Mouse (Mus musculus) monocyte, adult 5-6 weeks (primary cell): ENCODE measurements around the gene Xrra1. TPM values are rescaled to one million over a fixed set of nuclear protein-coding genes. Genes with fewer than 3 reads are reported as not detected.

Experiments used
- ATAC-seq: fragments of 153-309, 156-312 bp; replicated peaks from 2 replicates; pipeline ENCODE4 v1.8.0; 2017; ENCODE audit warnings: mild to moderate bottlenecking; ENCODE audit not compliant: low TSS enrichment, insufficient number of reproducible peaks, severe bottlenecking, poor library complexity, low FRiP score
- total RNA-seq: library from RNA; stranded (forward); fragments of 200-1000, 200-491, 200-594 nt; gene quantifications from 3 replicates; pipeline ENCODE4 v1.2.3, GENCODE M21; 2017

Xrra1 gene
- total RNA-seq, 1 experiment from 2014 or later, result 0.86 TPM

DNA sequence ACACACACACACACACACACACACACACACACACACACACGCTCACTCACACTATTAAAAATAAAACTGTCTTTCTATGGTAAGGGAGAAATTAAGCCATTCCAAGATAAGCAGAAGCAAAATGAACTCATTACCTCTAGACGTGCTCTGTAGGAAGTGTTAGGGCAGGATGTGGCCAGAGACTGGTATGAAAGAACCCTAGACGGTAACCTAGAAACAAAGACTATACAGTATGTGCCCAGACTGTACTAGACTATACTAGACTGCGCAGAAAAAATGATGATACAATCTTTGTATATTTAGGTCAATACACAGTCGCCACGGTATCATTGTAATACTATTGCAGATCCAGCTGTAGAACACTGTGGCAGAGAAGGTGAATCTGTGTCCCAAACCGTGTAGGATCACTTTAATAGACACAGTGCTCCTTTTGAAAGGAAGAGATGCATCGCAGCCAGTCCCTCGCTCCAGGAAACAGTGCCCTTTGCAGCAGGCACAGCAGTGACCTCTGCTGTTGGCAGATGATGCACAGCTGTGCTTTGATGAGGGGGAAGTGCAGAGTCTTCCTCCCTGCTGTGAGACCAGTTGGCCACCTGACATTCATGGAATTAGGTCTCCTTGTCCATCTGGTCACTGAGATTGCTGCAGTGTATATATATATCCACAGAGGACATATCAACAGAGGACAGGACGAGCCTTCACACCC is 30.4 kb downstream of the Xrra1 start:
- ATAC-seq, result no peak

DNA sequence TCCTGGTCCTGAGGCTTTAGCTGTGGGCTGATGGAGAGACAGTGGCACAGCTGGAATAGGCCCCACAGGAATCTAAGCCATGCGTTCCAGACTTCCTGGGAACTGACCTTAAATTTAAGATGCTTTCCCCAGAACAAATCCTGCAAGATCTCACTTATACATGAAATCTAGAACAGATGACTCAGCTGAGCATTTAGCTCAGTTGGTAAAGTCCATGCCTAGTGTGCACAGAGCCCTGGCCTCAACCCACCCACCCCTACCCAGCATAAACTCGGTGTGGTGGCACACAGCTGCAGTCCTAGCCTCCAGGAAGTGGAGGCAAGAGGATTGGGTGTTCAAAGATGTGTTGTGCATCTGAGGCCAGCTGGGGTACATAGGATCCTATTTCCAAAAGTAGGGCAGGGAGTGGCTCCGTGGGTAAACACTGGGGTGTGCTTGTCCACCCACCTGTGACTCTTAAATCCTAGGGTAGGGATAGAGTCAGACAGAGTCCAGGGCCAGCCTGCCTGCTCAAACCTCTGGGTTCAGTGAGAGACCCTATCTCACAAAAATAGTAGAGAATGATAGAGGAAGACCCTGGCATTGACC is 31.3 kb downstream of the Xrra1 start:
- no peak for ATAC-seq

DNA sequence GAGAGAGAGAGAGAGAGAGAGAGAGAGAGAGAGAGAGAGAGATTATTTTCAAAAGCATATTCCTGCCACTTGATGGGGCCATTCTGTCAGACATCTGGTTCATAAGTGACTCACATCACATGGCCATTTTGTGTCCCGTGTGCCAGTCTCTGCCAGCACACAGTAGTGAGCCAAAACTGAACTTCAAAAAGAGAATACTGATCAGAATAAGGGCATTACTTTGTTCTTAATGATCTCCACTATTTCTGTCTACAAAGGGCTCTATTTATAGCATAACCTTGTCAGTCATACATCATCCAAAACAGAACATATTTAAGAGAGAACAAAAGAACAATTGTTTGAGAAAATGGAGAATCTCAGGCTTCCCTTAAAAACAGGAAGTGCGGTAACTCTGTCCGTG is 32.6 kb downstream of the Xrra1 start:
- ATAC-seq, result no peak

DNA sequence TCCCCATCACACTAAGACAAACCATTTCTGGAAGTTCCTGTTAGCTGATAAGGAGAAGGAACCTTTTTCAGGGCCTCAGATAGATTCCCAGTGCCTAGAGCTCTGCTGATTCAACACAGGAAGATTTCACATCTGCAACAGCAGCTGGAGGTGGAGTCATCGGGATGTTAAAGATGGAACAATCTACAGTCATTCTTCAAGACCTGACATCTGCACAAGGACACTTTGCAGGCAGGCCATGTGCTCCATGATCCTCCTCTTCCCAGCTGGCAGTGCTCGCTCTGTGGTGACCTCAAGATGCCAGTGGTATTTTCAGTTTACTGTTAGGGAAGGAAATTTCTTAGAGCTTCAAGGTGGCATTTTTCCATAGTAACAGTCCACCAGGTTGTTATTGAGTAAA is 33.4 kb downstream of the Xrra1 start:
- no peak for ATAC-seq

DNA sequence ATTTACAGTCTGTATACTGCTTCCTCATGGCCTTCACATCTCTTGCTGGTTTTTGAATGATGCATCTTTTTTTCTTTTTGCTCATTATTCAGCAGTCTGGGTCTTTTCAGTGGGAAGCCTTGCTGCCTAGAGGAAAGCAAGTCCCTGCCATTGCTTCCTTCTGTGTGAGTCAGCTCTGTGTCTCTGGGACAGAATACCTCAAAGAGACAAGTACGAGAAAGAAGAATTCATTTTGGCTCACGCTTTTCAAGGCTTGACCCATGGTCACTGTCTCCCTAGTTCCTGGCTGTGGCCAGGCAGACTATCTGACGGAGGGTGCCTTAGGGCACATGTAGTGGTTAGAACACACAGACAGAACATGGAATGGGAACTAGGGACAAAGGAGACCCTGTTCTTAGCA is 35.1 kb downstream of the Xrra1 start:
- ATAC-seq, result no peak

DNA sequence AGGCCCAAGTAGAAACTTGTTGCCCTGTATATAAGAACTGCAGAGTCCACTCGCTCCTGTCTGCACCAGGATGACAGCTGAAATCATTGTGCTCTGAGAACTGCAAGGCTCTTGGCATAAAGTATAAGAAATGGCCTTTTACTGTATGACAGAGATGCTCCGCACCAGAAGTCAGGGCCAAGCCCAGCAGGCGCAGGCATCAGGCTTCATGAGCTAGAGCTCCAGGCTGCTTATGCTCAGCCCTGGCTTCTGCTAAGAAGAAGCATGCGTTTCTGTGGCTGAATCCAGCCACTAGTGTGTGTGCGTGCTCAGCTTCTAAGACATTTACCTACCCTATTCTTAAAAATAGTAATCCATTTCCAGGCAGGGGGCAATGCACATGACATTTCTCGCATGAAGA is 35.6 kb downstream of the Xrra1 start:
- ATAC-seq, result no peak

DNA sequence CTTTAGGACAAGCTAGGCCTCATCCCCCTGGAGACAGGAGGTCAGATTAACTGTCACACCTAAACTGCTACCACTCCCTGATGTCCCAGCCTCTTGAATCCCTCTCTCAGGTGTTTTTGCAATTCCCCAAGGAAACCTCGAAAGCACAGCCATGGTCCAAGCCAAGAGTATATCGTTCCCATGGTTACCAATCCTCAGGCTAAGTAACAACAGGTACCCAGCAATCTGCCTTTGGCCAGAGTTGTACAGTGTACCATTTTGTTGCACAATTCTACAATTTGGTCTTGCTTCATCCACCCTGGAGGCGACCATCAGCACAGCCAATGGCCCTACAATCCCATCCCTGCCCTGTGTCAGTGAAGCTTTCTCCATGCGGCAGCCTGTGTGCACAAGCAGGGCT is 38.0 kb downstream of the Xrra1 start:
- ATAC-seq, result no peak

DNA sequence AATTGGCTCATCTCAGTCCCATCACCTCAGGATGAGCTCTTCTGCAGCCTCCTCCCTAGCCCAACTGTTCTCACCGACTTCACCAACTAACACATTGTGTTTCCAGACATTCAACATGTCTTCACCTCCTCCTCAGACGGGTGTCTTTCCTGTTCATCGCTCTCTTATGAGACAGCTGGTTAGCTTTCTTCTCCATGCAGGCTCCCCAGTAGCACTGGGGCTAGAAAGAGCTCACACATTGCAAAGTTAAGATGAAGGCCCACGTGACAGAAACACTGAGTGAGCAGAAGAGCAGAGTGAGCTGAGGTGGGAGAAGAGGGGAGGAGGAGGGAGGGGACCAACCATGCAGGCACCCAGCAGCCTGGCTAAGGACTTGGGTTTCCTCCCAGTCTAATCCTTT is 43.3 kb downstream of the Xrra1 start:
- ATAC-seq, result no peak

DNA sequence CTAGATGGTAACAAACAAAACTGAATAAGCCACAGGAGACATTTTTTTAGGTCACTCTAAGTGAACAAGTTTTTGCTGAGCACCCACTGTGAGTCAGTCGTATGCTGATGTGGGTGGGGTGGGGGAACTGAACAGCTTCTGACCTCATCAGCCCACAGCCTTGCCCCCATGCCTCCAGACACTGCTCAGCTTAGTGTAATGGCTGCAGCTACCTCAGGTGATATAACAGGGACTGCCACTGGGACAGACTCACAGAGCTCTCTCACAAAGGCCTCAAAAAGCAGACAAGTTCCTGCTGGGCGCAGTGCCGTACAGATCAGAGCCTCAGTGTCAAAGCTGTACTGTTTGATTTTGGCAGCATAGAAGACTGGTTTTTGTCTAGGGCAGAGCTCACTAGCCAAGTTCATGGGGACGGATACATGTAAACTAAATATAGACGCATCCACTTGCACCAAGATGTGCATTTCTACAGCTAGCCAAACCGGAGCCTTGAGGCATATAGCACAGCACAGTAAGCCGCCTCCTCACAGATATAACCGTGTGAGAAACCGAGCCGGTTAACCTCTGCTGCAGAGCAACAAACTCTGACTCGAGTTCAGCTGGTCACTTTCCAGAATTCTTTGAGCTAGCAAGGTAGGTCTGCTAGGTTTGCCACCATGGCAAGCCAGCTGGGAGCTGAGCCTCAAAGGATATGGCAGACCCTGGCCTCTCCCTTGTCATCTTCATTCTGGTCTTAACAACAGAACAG is 44.2 kb downstream of the Xrra1 start:
- ATAC-seq, result no peak

DNA sequence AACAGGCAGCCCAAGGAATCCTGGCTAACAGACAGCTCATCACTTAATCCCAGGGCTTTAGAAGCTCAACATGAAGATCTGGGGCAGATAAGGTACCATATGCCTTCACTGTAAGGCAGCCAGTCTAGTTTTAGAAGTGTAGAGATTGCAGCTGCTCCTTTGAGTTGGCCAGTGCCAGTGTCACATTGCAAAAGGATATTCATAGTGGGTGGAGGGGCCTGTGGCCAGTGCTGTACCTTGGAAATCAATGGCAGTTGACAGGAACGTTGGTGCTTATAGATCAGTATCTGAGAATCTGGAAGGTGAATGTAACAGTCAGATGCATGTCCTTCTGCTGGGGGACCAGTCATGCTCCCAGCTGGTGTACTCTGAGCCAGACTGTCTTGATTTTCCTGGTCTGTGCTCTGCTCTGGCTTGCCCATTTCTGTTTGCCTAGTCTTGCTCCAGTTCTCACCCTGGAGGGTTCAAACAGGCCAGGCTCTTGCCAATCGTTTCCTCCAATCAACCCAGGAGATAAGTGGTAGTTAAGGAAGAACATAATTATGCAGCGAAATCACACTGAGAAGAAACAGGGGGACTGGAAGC is 45.6 kb downstream of the Xrra1 start:
- no peak for ATAC-seq

DNA sequence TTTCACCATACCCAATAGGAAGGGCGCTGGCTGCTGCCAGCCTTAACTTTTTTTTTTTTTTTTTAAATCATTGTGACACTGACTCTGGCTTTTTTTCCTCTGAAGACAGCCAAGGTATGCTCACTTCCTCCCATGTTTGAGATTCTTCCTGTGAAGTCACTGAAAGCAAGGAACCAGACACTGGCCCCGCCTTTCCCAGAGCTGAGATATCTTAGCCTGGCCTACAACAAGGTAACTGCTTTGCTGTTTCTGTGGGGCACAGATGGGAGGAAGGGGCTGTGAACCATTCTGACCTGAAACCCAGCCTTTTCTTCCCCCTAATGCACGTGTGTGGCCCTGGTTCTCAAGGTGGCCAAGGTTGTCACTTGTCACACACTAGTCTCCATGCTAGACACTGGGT is 47.4 kb downstream of the Xrra1 start:
- no peak for ATAC-seq

DNA sequence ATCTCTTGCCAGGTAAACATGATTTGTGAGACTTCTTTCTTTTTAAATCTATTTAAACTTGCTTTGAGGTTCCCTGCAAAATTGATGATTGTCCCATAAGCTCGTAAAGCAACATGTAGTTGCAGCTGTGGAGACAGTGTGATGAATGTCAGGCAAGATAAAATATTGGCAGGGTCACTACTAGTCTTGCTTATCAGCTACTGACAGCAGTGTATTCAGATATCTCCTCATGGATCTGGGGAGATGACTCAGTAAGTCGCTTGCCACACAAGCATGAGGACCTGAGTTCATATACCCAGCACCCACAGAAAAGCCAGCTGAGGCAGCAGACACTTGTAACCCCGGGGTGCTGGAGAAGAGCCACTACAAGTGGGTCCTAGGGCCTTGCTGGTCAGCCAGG is 48.5 kb downstream of the Xrra1 start:
- no peak; the same call in 1 of the 2 replicates for ATAC-seq

DNA sequence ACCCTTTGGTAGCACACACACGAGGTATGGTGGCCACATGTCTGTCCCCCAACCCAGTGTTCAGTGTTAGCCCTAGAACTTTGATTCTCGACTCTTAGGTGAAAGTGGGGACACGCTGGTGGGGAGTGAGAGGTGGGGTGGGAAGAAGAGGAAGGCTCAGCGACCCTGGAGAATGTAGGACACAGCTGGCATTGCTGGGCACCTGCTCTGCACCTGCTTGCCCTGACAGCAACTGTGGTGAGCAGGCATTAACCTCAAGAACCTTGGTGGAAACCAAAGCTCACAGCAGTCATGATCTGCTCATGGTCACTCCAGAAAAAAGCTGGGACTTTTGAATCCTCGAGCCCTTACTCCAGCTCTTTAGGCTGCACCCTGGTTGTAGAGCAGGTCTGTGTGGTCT is 52.1 kb downstream of the Xrra1 start:
- no peak for ATAC-seq

DNA sequence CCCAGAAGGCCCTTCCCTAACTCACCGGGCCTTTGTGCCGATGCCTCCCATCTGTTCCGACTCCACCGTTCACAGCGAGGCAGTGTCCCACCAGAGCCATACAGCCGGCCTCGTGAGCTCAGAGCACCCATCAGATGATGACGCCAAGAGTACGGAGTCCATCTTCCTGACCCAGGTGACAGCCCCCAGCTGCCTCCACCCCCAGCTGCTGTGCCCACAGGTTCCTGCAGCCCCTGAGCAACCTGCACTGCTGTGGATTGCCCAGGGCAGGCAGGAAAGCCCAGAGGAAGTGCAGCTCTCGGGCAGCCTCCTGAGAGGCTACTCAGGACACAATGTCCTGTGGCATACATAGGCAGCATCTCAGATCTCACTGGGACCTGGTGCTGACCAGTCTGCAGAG is 55.4 kb downstream of the Xrra1 start:
- ATAC-seq, result no peak

DNA sequence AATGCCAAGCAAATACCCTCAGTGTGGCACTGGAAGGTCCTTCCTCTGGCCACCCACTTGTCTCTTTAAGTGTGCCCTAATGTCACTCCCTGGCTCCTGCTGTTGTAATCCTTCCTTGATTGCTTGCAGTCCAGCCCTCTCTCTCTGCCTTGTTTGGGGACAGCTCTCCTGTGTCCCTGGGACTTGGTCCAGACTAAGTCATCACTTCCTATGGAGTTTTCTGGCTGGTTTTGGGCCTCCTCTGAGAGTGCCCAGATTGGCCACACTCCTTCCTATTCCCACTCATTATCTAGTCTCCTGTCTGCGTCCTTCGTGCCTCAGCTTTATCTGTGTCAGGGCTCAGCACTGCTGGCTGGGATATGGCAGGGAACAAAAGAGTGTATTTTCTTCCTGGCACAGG is 56.6 kb downstream of the Xrra1 start:
- no peak for ATAC-seq

DNA sequence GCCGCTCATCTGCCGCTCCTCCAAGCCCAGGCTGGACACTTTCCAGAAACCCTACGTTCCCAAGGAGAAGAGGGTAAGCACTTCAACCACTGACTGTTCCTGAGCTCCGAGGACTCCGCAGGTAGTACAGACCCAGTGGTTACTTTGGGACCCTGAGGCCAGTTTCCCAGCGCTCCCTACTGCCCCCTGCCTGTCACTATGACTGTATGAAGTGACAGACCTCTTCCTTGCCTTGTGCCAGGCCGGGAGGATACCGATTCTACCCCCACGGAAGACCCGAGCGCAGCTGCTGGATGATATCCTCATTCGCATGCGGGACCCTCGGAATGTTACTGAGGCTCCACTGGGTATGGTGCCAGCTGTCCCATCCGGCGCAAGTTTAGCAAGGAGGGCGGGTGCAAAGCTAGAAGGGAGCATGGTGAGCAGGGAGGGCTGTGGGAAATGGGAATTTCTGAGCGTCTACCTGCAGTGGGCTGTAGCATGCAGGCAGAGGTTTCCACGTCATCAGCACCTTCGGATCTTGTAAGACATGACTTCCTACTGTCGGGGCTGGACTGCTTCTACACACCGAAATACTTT is 57.9 kb downstream of the Xrra1 start:
- no peak for ATAC-seq

DNA sequence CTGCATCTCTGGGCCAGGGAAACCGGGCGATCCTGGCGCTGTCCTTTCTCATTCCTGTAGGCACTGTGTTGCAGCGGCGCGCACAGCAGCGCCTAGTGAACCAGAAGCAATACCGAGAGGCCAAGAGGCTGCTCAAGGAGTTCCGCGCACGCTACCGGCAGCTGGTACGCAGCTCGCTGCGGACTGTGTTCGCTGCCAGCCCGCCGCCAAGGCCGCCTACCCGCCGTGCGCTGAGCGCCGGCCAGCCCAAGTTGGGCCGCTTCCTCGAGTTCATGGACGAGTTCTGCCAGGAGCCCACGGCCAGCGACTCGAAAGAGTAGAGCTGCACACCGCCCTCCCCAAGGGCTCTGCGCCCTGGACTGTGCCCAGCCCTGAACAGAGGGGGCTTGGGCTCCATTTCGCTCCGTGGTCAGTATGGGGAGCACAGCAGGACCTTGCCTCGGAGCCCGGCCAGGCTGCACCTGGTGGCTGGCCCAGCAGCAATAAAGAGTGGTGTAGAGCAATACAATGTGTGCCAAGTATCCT is 58.5 kb downstream of the Xrra1 start:
- no peak for ATAC-seq

DNA sequence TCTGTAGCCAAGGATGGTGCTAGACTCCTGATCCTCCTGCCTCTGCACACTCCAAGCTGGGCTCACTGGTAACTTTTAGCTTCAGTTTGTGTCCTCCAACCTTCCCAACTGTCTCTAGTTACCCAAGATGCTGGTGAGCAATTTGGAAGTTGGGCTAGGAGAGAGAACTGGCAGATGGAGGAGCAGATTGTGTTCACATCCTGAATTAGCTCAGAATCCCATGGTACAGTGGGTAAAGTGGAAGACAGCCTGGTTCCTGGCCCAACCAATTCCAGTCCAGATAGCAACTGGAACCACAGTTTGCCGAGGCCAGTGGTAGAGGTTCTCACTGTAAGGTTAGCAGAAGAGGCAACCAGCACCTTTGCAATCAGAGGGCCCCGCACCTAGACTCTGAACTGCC is 60.2 kb downstream of the Xrra1 start:
- ATAC-seq, result no peak

DNA sequence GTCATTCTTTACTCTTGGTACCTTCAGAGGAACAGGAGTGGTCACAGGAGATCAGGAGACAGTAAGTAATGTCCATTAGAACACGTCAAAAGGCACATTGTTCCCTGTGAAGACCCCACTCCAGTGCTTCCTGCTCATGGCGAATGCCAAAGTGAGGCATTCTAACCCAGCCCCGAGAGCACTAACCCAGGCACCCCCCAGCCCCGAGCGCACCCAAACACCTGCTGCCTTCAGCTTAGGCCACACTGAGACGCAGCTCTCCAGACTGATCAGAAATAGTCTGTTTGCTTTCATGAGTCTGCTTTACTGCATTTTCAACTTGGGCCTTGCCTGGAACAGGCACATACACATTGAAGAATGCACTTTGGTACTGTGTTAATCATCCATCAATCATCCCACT is 61.1 kb downstream of the Xrra1 start:
- no peak for ATAC-seq
